30 mouse cellular contexts compared by ENCODE assay signal in genomic region chr5:138782697-138783096, GRCm38 (mm10). TPM values are rescaled to one million over a fixed set of nuclear protein-coding genes. Genes with fewer than 3 reads are reported as not detected.
"Had no signal": no experiment of that assay in that cellular context is flagged by ENCODE, and none has a peak within 500 bp of the region (broad histone marks: within the 10 kb centered on the region; RNA-seq: fewer than 3 reads in every experiment).

No protein-coding gene starts in this region.

- H3K27ac ChIP-seq: kidney, embryonic 15.5 days; left cerebral cortex, adult 2 months; liver, embryonic 13.5 days; macrophage; midbrain, embryonic 10.5 days; neural tube, embryonic 12.5 days; neural tube, embryonic 15.5 days had no signal

- H3K9me3 ChIP-seq: kidney, embryonic 15.5 days; liver, embryonic 13.5 days; megakaryocyte, embryonic 14.5 days; midbrain, embryonic 10.5 days; neural tube, embryonic 12.5 days; neural tube, embryonic 15.5 days had no signal

- H3K4me2 ChIP-seq: kidney, embryonic 15.5 days; liver, embryonic 13.5 days; lung, embryonic 14.5 days; neural tube, embryonic 12.5 days; neural tube, embryonic 15.5 days had no signal

- H3K4me1 ChIP-seq: liver, embryonic 13.5 days had no signal

- H3K36me3 ChIP-seq: kidney, embryonic 15.5 days; liver, embryonic 13.5 days; midbrain, embryonic 10.5 days; neural tube, embryonic 12.5 days had no signal

- H3K27me3 ChIP-seq: kidney, embryonic 15.5 days; liver, embryonic 13.5 days; neural tube, embryonic 12.5 days; neural tube, embryonic 15.5 days had no signal

- DNase-seq: kidney, adult 11 months; kidney, adult 8-10 months; kidney, postnatal 10 days; kidney, postnatal 36 days; layer of hippocampus, postnatal 36 days; liver, embryonic 13.5 days; lung, embryonic 14.5 days; midbrain, embryonic 14.5 days; retina, postnatal 1 day; thymus, adult 18-20 months; thymus, postnatal 14 days; thymus, postnatal 4 days had no signal

- H3K9ac ChIP-seq: kidney, embryonic 15.5 days; liver, embryonic 13.5 days; lung, embryonic 14.5 days; neural tube, embryonic 12.5 days; neural tube, embryonic 15.5 days had no signal

- H3K4me3 ChIP-seq: kidney, embryonic 15.5 days; left cerebral cortex, adult 2 months; liver, embryonic 13.5 days; megakaryocyte, embryonic 14.5 days; midbrain, embryonic 10.5 days; neural tube, embryonic 12.5 days; neural tube, embryonic 15.5 days had no signal

- ATAC-seq: lung, postnatal 0 days had no signal

RNA-seq across cellular contexts. Expression of gene Gm5294, which starts 37.2 kb away (rescaled TPM):
- total RNA-seq: layer of hippocampus, adult 8-10 months; layer of hippocampus, postnatal 10 days; layer of hippocampus, postnatal 36 days; left cerebral cortex, adult 2 months; left cerebral cortex, postnatal 10 days; left cerebral cortex, postnatal 36 days had no signal
- polyA plus RNA-seq: kidney, embryonic 15.5 days; limb, embryonic 11.5 days; limb, embryonic 14.5 days; liver, embryonic 13.5 days; liver, embryonic 16.5 days; lung, embryonic 14.5 days; lung, postnatal 0 days; macrophage; midbrain, embryonic 10.5 days; midbrain, embryonic 14.5 days; neural tube, embryonic 12.5 days; neural tube, embryonic 15.5 days; small intestine, adult 2 months; spleen, adult 2 months; stomach, embryonic 16.5 days had no signal
